Comparison of ENCODE assay signal across 18 mouse cellular contexts in genomic region chr2:172413894-172414293, GRCm38 (mm10). TPM values are rescaled to one million over a fixed set of nuclear protein-coding genes. Genes with fewer than 3 reads are reported as not detected.
"Had no signal": no experiment of that assay in that cellular context is flagged by ENCODE, and none has a peak within 500 bp of the region (broad histone marks: within the 10 kb centered on the region; RNA-seq: fewer than 3 reads in every experiment).

No protein-coding gene starts in this region.

- H3K9me3 ChIP-seq: limb, embryonic 10.5 days; stomach, embryonic 15.5 days had no signal

- H3K27ac ChIP-seq: limb, embryonic 10.5 days; macrophage; stomach, embryonic 15.5 days had no signal

- H3K27me3 ChIP-seq: stomach, embryonic 15.5 days had no signal

- H3K36me3 ChIP-seq: limb, embryonic 10.5 days; stomach, embryonic 15.5 days had no signal

- ATAC-seq: intestine, embryonic 16.5 days had no signal

- DNase-seq: kidney, postnatal 10 days; right cerebral cortex, postnatal 14 days; thymus, adult 2 months; thymus, postnatal 25 days had no signal

- H3K9ac ChIP-seq: stomach, embryonic 15.5 days had no signal

- H3K4me2 ChIP-seq: liver, embryonic 11.5 days; stomach, embryonic 15.5 days had no signal

- H3K4me3 ChIP-seq: limb, embryonic 10.5 days; stomach, embryonic 15.5 days had no signal

RNA-seq across cellular contexts. Expression of gene Gcnt7, which starts 44.5 kb away (rescaled TPM):
- total RNA-seq: layer of hippocampus, adult 8-10 months; layer of hippocampus, postnatal 14 days; left cerebral cortex, adult 18-20 months; left cerebral cortex, postnatal 10 days; midbrain, postnatal 0 days had no signal
- polyA plus RNA-seq: kidney, adult 2 months; large intestine, adult 2 months; macrophage; spleen, adult 2 months; thymus, adult 2 months; urinary bladder, adult 2 months had no signal
